Mouse (Mus musculus) ES-Bruce4 (cell line): ENCODE results near the gene Ltbp2.

ENCODE experiments used
- CTCF ChIP-seq: IDR thresholded peaks from one replicate; pipeline ENCODE4 v1.8.1; 2011; ENCODE audit warnings: low read depth, low read length
- EP300 ChIP-seq: IDR thresholded peaks from 2 replicates; pipeline ENCODE4 v1.6.1; 2011; ENCODE audit warnings: low read depth, low read length; ENCODE audit not compliant: insufficient read depth

DNA sequence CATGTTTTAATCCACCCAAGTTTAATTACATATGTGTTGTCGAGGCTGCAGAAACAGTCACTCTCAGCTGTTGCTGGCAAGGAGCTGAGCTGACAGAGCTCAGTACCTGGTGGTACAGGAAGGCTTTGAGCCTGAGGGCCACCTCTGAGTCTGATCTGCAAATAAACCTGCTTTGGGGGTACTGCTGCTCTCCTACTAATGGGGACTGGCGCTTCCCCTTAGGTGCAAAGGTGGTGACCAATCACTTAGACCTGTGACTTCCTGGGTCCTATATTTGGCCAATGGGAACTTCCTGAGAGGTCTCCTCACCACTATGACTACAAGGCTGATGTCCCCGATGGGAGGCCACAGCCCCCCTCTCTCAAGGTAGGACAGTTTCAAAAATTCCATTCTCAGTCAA is 35.6 kb downstream of the Ltbp2 start:
- TF ChIP-seq CTCF (no peak), EP300 (no peak)
